Mouse (Mus musculus) lung, adult 2 months (tissue): ENCODE data around the gene Shkbp1. TPM values are rescaled to one million over a fixed set of nuclear protein-coding genes. Genes with fewer than 3 reads are reported as not detected.
A peak's percentile ranks its signal among the peaks of the same experiment; 100 is the strongest.

ENCODE experiments used
- DNase-seq: peaks from one replicate; pipeline ENCODE4 v3.0.0; 2022
- H3K4me1 ChIP-seq: fragments of 200-500 bp; 2 replicates; pipeline ENCODE4 v1.6.1; 2011; ENCODE audit warnings: low read length; ENCODE audit not compliant: control insufficient read depth, insufficient read depth
- H3K4me3 ChIP-seq: fragments of 200-500 bp; replicated peaks from 2 replicates; pipeline ENCODE3; 2011; ENCODE audit warnings: low read depth, mild to moderate bottlenecking, control low read depth, low read length; ENCODE audit errors: extremely low read depth
- CTCF ChIP-seq: fragments of 200-500 bp; IDR thresholded peaks from 2 replicates; pipeline ENCODE4 v1.5.1; 2011; ENCODE audit warnings: mild to moderate bottlenecking, low read length, control low read depth; ENCODE audit not compliant: insufficient read depth
- POLR2A ChIP-seq: fragments of 200-500 bp; IDR thresholded peaks from 2 replicates; pipeline ENCODE4 v1.6.1; 2011; ENCODE audit warnings: low read depth, mild to moderate bottlenecking, control low read depth, low read length, borderline replicate concordance; ENCODE audit errors: extremely low read depth
- WGBS: fragments of 180-500 bp; shearing (Covaris S2); methylation state at CpG from one replicate; pipeline ENCODE4 v1.1.7; 2018; 5-methylcytosine and 5-hydroxymethylcytosine counted together
- polyA plus RNA-seq: library from polyadenylated mRNA; depleted of rRNA; stranded (reverse); fragments of >200 nt; gene quantifications from 2 replicates; pipeline ENCODE4 v1.2.3, GENCODE M21; 2012; rRNA removed

The Shkbp1 gene
- polyA plus RNA-seq, 1 experiment = 85.1 TPM

DNA sequence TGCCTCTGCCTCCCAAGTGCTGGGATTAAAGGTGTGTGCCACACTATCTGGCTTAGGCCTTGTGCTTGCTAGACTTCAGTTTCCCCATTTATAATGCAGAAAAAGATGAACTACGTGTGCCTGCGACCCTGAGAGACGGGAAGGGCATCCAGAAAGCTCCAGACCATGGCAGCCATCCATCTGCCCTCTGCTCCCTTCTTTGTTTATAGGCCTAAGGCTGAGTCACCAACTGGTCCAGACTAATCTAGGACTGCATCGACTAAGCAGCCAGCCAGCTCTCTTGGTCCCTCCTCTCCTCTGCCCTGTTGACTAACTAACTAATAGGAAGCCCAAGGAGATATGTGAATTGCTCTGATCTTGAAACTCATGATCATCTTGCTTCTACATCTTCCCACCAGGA, 59.9 kb downstream of the Shkbp1 start:
- 30% methylated on average over 4 of the region's 4 CpGs for WGBS

More for the DNA sequence above, 59.9 kb downstream of the Shkbp1 start:
- TF ChIP-seq POLR2A (no peak), CTCF (no peak)
- DNase-seq = peak; percentile 33
- Histone ChIP-seq H3K4me3 (no peak overlapping the region), H3K4me1 (peaks cover 8% of the 10 kb centered on the region)

Other genes starting within 250 kb of the Shkbp1 start
- gene Cyp2f2, start 236.1 kb downstream of the Shkbp1 start, polyA plus RNA-seq = 3,886 and 4,289 TPM in 2 replicates
- gene Cyp2t4, start 202.3 kb downstream of the Shkbp1 start, polyA plus RNA-seq = not detected in 2 replicates
- 107 and 115 TPM in 2 replicates for gene Egln2, start 189.2 kb downstream of the Shkbp1 start, polyA plus RNA-seq
- 67.8 and 69.0 TPM in 2 replicates for gene Rab4b, start 177.1 kb downstream of the Shkbp1 start, polyA plus RNA-seq
- gene Gm21983, start 174.9 kb downstream of the Shkbp1 start, polyA plus RNA-seq = not detected in 2 replicates
- 10.5 and 13.5 TPM in 2 replicates for gene Mia, start 174.9 kb downstream of the Shkbp1 start, polyA plus RNA-seq
- 11.2 and 13.5 TPM in 2 replicates for gene BC024978, start 160.2 kb downstream of the Shkbp1 start, polyA plus RNA-seq
- 135 and 136 TPM in 2 replicates for gene Snrpa, start 159.7 kb downstream of the Shkbp1 start, polyA plus RNA-seq
- 8.6 and 11.2 TPM in 2 replicates for gene Itpkc, start 127.4 kb downstream of the Shkbp1 start, polyA plus RNA-seq
- gene Coq8b, start 123.0 kb downstream of the Shkbp1 start, polyA plus RNA-seq = 68.6 and 76.8 TPM in 2 replicates
- 33.0 and 36.4 TPM in 2 replicates for gene Numbl, start 97.6 kb downstream of the Shkbp1 start, polyA plus RNA-seq
- 496 and 612 TPM in 2 replicates for gene Ltbp4, start 18.3 kb downstream of the Shkbp1 start, polyA plus RNA-seq
- gene Gm20479, start 1.4 kb upstream of the Shkbp1 start, polyA plus RNA-seq = not detected in 2 replicates
- gene Sptbn4, start 91.7 kb upstream of the Shkbp1 start, polyA plus RNA-seq = 0.05 and 0.13 TPM in 2 replicates
- gene Blvrb, start 92.0 kb upstream of the Shkbp1 start, polyA plus RNA-seq = 71.6 and 78.8 TPM in 2 replicates
- 10.2 and 10.5 TPM in 2 replicates for gene Sertad3, start 117.7 kb upstream of the Shkbp1 start, polyA plus RNA-seq
- 50.7 and 56.1 TPM in 2 replicates for gene Sertad1, start 130.9 kb upstream of the Shkbp1 start, polyA plus RNA-seq
- gene Prx, start 143.3 kb upstream of the Shkbp1 start, polyA plus RNA-seq = 62.0 and 67.4 TPM in 2 replicates
- gene Hipk4, start 167.2 kb upstream of the Shkbp1 start, polyA plus RNA-seq = 1.3 and 1.8 TPM in 2 replicates
- 180 and 201 TPM in 2 replicates for gene Pld3, start 197.2 kb upstream of the Shkbp1 start, polyA plus RNA-seq
- 22.4 and 28.5 TPM in 2 replicates for gene 2310022A10Rik, start 197.2 kb upstream of the Shkbp1 start, polyA plus RNA-seq
- gene Akt2, start 235.5 kb upstream of the Shkbp1 start, polyA plus RNA-seq = 81.4 and 101 TPM in 2 replicates